ENCODE assay signal across 8 mouse cellular contexts in the genomic region with DNA sequence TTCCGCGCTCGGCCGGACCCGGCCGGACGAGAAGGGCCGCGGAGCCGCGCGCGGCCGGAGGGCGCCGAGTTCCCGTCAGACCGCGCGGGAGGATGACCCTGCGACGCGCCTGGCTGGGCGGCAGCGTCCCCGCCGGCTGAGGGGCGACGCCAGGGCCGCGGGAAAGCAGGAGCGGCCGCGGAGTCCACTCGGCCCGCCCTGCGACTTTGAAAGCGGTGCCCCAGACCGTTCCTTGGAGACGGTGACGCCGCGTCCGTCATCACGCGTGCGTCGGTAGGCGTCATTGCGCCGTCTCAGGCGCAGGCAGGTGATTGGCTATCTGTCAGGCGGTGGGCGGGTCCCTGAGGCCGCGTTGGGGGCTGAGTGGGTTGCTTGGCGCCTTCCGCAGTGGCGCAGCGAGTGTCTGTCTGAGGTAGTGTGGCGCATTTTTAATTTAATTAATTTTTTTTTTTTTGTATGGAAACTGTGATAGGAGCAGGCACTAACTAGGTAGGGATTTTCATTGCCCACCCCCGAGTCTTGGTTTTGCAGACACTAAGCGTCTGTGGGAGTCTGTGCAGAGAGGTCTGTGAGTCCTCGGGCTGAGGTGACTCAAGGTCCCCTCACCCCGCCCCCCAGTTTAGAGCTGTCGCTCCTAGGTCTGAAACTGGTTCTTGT. TPM values are rescaled to one million over a fixed set of nuclear protein-coding genes. Genes with fewer than 3 reads are reported as not detected.
A peak's percentile ranks its signal among the peaks of the same experiment; 100 is the strongest.
DNase-seq lines count a peak whose midpoint lies in the region; ATAC-seq and TF ChIP-seq lines count a peak whose summit lies in the region.

A gene (minus strand): TSS at position 237 of the 657 bp plus-strand sequence.
A gene (plus strand): TSS at position 334 of the 657 bp plus-strand sequence.

- intact Hi-C loops in heart, postnatal 36 days (cut with DNase I), result loop anchor here (5.0 kb wide), 2 partner anchors 175 to 660 kb away; a partner anchor contains a TSS

- peaks cover 4% of the 10 kb centered on the region for H3K36me3 ChIP-seq in G1E (replicated peaks)
- no peaks in the 10 kb centered on the region for H3K36me3 ChIP-seq in forebrain, embryonic 16.5 days (ENCODE audit: control insufficient read depth, insufficient read depth)
- no peaks in the 10 kb centered on the region for H3K36me3 ChIP-seq in lung, embryonic 14.5 days (ENCODE audit: insufficient read depth)
- no peaks in the 10 kb centered on the region for H3K36me3 ChIP-seq in thymus, adult 2 months (ENCODE audit: control insufficient read depth, insufficient read depth, low read length)

- peak; percentile 99 for ATAC-seq in G1E (ENCODE audit: extremely low read depth, insufficient number of reproducible peaks, low FRiP score, poor library complexity, severe bottlenecking)
- ATAC-seq in forebrain, embryonic 16.5 days, result peak; percentile 100
- ATAC-seq in lung, embryonic 14.5 days (ENCODE audit: insufficient read depth), result peak; percentile 100

- TF ChIP-seq CTCF in G1E (IDR thresholded peaks at IDR 0.05; ENCODE audit: low read depth, low read length), result no peak
- peak; percentile 56 for TF ChIP-seq CTCF in layer of hippocampus, adult 2 months (conservative IDR thresholded peaks at IDR 0.05)
- no peak; the same call in 1 of the 2 replicates for TF ChIP-seq CTCF in lung, embryonic 14.5 days (IDR thresholded peaks at IDR 0.05; ENCODE audit: low read depth)
- no peak for TF ChIP-seq CTCF in olfactory bulb, adult 2 months (IDR thresholded peaks at IDR 0.05; ENCODE audit: insufficient read depth, low read depth, low read length)
- peak; percentile 62; the same call in 1 of the 2 replicates for TF ChIP-seq CTCF in thymus, adult 2 months (IDR thresholded peaks at IDR 0.05; ENCODE audit: borderline replicate concordance, control insufficient read depth, extremely low read depth, insufficient read depth, low read length, poor library complexity)

- peak; percentile 82 for DNase-seq in G1E (ENCODE audit: low spot score)
- DNase-seq in cerebellum, adult 18-20 months, result peak; percentile 98
- DNase-seq in heart, postnatal 36 days, result peak; percentile 97
- DNase-seq in layer of hippocampus, adult 2 months (ENCODE audit: low spot score in 2 of 2), result peak; percentile 97 to 98
- peak; percentile 99 for DNase-seq in lung, embryonic 14.5 days
- peak; percentile 96 for DNase-seq in thymus, adult 2 months

- no peaks in the 10 kb centered on the region for H3K27me3 ChIP-seq in G1E (ENCODE audit: insufficient read depth, low read length)
- H3K27me3 ChIP-seq in forebrain, embryonic 16.5 days (replicated peaks; ENCODE audit: control insufficient read depth, insufficient read depth, low read length), result no peaks in the 10 kb centered on the region
- no peaks in the 10 kb centered on the region for H3K27me3 ChIP-seq in lung, embryonic 14.5 days (ENCODE audit: insufficient read depth, low read length)
- H3K27me3 ChIP-seq in thymus, adult 2 months (ENCODE audit: control insufficient read depth, insufficient read depth, low read length), result no peaks in the 10 kb centered on the region

- peaks cover 18% of the 10 kb centered on the region for H3K4me1 ChIP-seq in G1E (ENCODE audit: insufficient read depth, low read depth, low read length)
- peaks cover 13% of the 10 kb centered on the region; the same call in 1 of the 2 replicates for H3K4me1 ChIP-seq in forebrain, embryonic 16.5 days (replicated peaks; ENCODE audit: control insufficient read depth, insufficient read depth, low read length)
- peaks cover 6% of the 10 kb centered on the region; the same call in 1 of the 2 replicates for H3K4me1 ChIP-seq in lung, embryonic 14.5 days (ENCODE audit: insufficient read depth)
- no peaks in the 10 kb centered on the region for H3K4me1 ChIP-seq in olfactory bulb, adult 2 months (ENCODE audit: control insufficient read depth, insufficient read depth, low read length)
- no peaks in the 10 kb centered on the region for H3K4me1 ChIP-seq in thymus, adult 2 months (replicated peaks; ENCODE audit: control insufficient read depth, insufficient read depth, low read length)

- peak; percentile 96 for TF ChIP-seq POLR2A in olfactory bulb, adult 2 months (IDR thresholded peaks at IDR 0.05; ENCODE audit: insufficient read depth, low read depth, low read length)
- peak; percentile 72; the same call in 1 of the 2 replicates for TF ChIP-seq POLR2A in thymus, adult 2 months (IDR thresholded peaks at IDR 0.05; ENCODE audit: control insufficient read depth, extremely low read depth, insufficient read depth, low read length, poor library complexity)

- peak within 1 kb of the TSS; percentile 72 for H3K4me2 ChIP-seq in forebrain, embryonic 16.5 days (ENCODE audit: low read length)
- peak within 1 kb of the TSS; percentile 82 for H3K4me2 ChIP-seq in lung, embryonic 14.5 days

- H3K9ac ChIP-seq in forebrain, embryonic 16.5 days (replicated peaks; ENCODE audit: low read depth, low read length), result peak within 1 kb of the TSS; percentile 77
- peak within 1 kb of the TSS; percentile 85 for H3K9ac ChIP-seq in lung, embryonic 14.5 days

- H3K4me3 ChIP-seq in G1E (ENCODE audit: low read depth, low read length), result peak within 1 kb of the TSS; percentile 88
- H3K4me3 ChIP-seq in forebrain, embryonic 16.5 days (replicated peaks; ENCODE audit: low read length), result peak within 1 kb of the TSS; percentile 89
- peak within 1 kb of the TSS; percentile 97 for H3K4me3 ChIP-seq in layer of hippocampus, adult 2 months
- H3K4me3 ChIP-seq in lung, embryonic 14.5 days (ENCODE audit: low read depth, low read length), result peak within 1 kb of the TSS; percentile 70
- H3K4me3 ChIP-seq in olfactory bulb, adult 2 months (ENCODE audit: insufficient read depth, low read depth, low read length), result peak within 1 kb of the TSS; percentile 75
- peak within 1 kb of the TSS; percentile 75 for H3K4me3 ChIP-seq in thymus, adult 2 months (ENCODE audit: control insufficient read depth, insufficient read depth, low read length)

- whole genome bisulfite sequencing in forebrain, embryonic 16.5 days, result under 1% methylated on average over 50 of the region's 66 CpGs
- under 1% methylated on average over 65 of the region's 66 CpGs for WGBS in lung, embryonic 14.5 days
- whole genome bisulfite sequencing in olfactory bulb, adult 2 months, result under 1% methylated on average over 66 of the region's 66 CpGs
- WGBS in thymus, adult 2 months, result under 1% methylated on average over 66 of the region's 66 CpGs

- H3K27ac ChIP-seq in forebrain, embryonic 16.5 days (ENCODE audit: low read length), result peak within 1 kb of the TSS; percentile 86
- peak within 1 kb of the TSS; percentile 96 for H3K27ac ChIP-seq in layer of hippocampus, adult 2 months
- peak within 1 kb of the TSS; percentile 93 for H3K27ac ChIP-seq in lung, embryonic 14.5 days (ENCODE audit: low read depth)
- peak within 1 kb of the TSS; percentile 98 for H3K27ac ChIP-seq in olfactory bulb, adult 2 months (ENCODE audit: insufficient read depth, low read depth, low read length)
- peak within 1 kb of the TSS; percentile 30; the same call in 1 of the 2 replicates for H3K27ac ChIP-seq in thymus, adult 2 months (ENCODE audit: control insufficient read depth, insufficient read depth, low read length)

- H3K9me3 ChIP-seq in G1E (replicated peaks), result no peaks in the 10 kb centered on the region
- H3K9me3 ChIP-seq in forebrain, embryonic 16.5 days (ENCODE audit: control insufficient read depth, low read length), result no peaks in the 10 kb centered on the region
- H3K9me3 ChIP-seq in lung, embryonic 14.5 days (ENCODE audit: low read depth, low read length), result no peaks in the 10 kb centered on the region

RNA-seq across cellular contexts. Expression of the first gene that starts in this region (rescaled TPM):
- total RNA-seq in G1E (2014; fragmentation: Nextera tagmentation) (32.2 and 36.5 TPM in 2 replicates), G1E (2017) (18.5 and 21.9 TPM in 2 replicates)
- 7.6 and 8.3 TPM in 2 replicates for polyA plus RNA-seq in G1E (2012)
- 17.4 and 18.9 TPM in 2 replicates for polyA plus RNA-seq in forebrain, embryonic 16.5 days (2015; fragmentation: Nextera tagmentation; extraction: Ambion mirVana)
- 1 to 10 TPM; 5.7 to 7.2 TPM for total RNA-seq in heart, postnatal 36 days (2021)
- total RNA-seq in layer of hippocampus, adult 2 months (2021), result 10 to 100 TPM; 17.0 to 19.3 TPM
- polyA plus RNA-seq in lung, embryonic 14.5 days (2014; fragmentation: Nextera tagmentation; extraction: Ambion mirVana), result 21.6 and 22.5 TPM in 2 replicates
- polyA plus RNA-seq in olfactory bulb, adult 2 months (2012; ENCODE audit: insufficient read depth, insufficient read length, low replicate concordance, missing spikeins), result not detected in 2 replicates
- 9.2 and 12.1 TPM in 2 replicates for polyA plus RNA-seq in thymus, adult 2 months (2012; rRNA removed)

RNA-seq across cellular contexts. Expression of the second gene that starts in this region (rescaled TPM):
- total RNA-seq in G1E (2014; fragmentation: Nextera tagmentation) (21.1 and 23.5 TPM in 2 replicates), G1E (2017) (11.5 and 15.1 TPM in 2 replicates)
- 1.1 and 1.3 TPM in 2 replicates for polyA plus RNA-seq in G1E (2012)
- 9.7 and 10.7 TPM in 2 replicates for polyA plus RNA-seq in forebrain, embryonic 16.5 days (2015; fragmentation: Nextera tagmentation; extraction: Ambion mirVana)
- total RNA-seq in heart, postnatal 36 days (2021), result 10 to 100 TPM; 10.3 to 10.6 TPM
- 10 to 100 TPM in 1 of 2 experiments, 1 to 10 TPM in 1; 9.6 to 13.4 TPM for total RNA-seq in layer of hippocampus, adult 2 months (2021)
- 17.0 and 18.4 TPM in 2 replicates for polyA plus RNA-seq in lung, embryonic 14.5 days (2014; fragmentation: Nextera tagmentation; extraction: Ambion mirVana)
- polyA plus RNA-seq in olfactory bulb, adult 2 months (2012; ENCODE audit: insufficient read depth, insufficient read length, low replicate concordance, missing spikeins), result not detected in 2 replicates
- polyA plus RNA-seq in thymus, adult 2 months (2012; rRNA removed), result 1.0 and 1.3 TPM in 2 replicates

Comparison
In these comparisons a context has a peak if more than half of its experiments do, and no peak if none do; other contexts are left out.
1. Peak in every context shown above with its lines: DNase-seq, ATAC-seq, H3K4me3 ChIP-seq and H3K27ac ChIP-seq.
2. CTCF ChIP-seq: peak in layer of hippocampus, adult 2 months (single experiment) and thymus, adult 2 months (single experiment); none in G1E (single experiment), lung, embryonic 14.5 days (single experiment) and olfactory bulb, adult 2 months (single experiment).
3. H3K27ac ChIP-seq: peak in every context shown above with its lines; median percentile 98 in olfactory bulb, adult 2 months; 96 in layer of hippocampus, adult 2 months; 93 in lung, embryonic 14.5 days; 86 in forebrain, embryonic 16.5 days; 30 in thymus, adult 2 months.